Mouse (Mus musculus): Measurements from ENCODE around the gene Tnfaip6. TPM values are rescaled to one million over a fixed set of nuclear protein-coding genes. Genes with fewer than 3 reads are reported as not detected.

Gene Tnfaip6
- polyA plus RNA-seq, 1 experiment, result 2.5 TPM

GRCm38 (mm10) chr2:52052335-52052734, 14.5 kb downstream of the Tnfaip6 start:
- no peak for DNase-seq (ENCODE audit: low spot score)

DNA sequence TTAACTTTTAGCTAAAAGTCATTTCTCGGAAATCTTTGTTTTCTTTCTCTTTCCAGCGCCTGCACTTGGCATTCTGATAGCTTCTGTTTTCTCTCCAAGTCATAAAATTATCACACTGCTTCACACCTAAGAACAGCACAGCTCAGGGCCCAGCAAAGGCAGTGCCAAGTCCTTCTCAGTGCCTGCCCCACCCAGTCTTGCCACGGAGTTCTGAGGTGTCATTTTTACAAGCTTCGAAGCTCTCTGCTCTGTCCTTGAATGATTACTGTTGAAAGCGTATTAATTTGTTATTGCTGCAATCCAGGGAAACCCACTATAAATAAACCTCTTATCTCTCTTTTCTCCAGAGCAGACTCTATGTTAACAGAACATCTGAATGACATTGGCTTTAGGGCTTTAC, 15.7 kb downstream of the Tnfaip6 start:
- no peak for DNase-seq (ENCODE audit: low spot score)

DNA sequence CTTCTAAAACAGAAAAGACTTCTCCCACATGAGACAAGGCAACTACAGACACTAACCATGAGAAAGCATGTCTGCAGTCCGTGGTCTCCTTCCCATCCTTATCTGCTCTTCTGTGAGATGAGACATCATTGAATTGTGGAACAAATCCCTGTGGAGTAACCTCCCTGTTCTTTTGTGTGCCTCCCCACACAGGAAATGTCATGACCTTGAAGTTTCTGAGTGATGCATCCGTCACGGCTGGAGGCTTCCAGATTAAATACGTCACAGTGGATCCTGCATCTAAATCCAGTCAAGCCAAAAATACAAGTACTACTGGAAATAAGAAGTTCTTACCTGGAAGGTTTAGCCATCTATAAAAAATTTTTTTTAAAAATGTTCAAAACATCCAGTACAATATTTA, 17.8 kb downstream of the Tnfaip6 start:
- no peak for DNase-seq (ENCODE audit: low spot score)

GRCm38 (mm10) chr2:52057099-52057498, 19.3 kb downstream of the Tnfaip6 start:
- DNase-seq (ENCODE audit: low spot score), result no peak

DNA sequence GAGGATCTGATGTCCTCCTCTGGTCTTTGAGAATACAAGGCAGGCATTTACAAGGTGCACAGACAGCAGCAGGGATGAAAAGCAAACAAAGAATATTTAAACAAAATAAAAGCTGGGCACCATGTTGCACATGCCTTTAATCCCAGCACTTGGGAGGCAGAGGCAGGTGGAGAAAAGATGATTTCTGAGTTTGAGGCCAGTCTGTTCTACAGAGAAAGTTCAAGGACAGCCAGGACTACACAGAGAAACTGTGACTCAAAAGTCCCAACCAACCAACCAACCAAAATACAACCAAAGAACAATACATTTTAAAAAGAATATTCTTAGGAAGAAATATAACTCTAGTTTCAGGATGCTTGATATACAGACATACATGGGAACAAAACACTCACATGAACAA, 19.9 kb downstream of the Tnfaip6 start:
- DNase-seq (ENCODE audit: low spot score), result no peak

GRCm38 (mm10) chr2:52068641-52069040, 30.8 kb downstream of the Tnfaip6 start:
- DNase-seq (ENCODE audit: low spot score), result no peak

GRCm38 (mm10) chr2:52070816-52071215, 33.0 kb downstream of the Tnfaip6 start:
- DNase-seq (ENCODE audit: low spot score), result no peak

DNA sequence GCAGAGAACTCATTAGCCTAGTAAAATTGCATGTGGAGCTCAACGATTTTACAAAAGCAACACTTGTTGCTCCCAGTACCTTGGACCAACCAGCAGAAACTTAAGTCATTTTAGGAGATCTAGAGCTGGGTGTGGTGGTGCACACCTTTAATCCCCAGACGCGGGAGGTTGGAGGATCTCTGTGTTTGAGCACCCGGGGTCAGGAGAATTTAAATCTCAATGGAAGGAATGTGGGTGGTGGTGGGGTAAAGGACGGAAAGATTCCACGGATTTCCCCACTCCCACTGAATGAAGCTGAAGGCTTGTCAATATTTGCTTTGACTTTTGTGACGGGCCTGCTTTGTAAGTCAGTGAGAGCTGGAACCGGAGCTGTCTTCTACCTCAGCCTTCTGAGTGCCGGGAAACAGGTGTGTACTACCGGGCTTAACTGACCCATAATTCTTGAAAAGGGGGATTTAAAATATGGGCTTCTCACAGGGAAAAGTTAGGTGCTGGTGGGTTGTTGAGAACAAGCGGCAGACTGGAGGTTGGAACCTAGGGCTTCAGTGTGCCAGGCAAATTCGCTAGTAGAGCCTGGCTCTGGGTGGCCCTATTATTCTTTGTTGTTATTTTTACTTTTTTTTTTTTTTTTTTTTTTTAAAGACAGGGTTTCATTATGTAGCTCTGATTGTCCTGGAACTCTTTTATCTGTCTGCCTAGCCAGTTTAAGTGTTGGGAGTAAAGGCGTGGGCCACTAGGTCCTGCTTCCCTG, 33.6 kb downstream of the Tnfaip6 start:
- no peak for DNase-seq (ENCODE audit: low spot score)

GRCm38 (mm10) chr2:52072065-52072490, 34.3 kb downstream of the Tnfaip6 start:
- DNase-seq (ENCODE audit: low spot score), result no peak

DNA sequence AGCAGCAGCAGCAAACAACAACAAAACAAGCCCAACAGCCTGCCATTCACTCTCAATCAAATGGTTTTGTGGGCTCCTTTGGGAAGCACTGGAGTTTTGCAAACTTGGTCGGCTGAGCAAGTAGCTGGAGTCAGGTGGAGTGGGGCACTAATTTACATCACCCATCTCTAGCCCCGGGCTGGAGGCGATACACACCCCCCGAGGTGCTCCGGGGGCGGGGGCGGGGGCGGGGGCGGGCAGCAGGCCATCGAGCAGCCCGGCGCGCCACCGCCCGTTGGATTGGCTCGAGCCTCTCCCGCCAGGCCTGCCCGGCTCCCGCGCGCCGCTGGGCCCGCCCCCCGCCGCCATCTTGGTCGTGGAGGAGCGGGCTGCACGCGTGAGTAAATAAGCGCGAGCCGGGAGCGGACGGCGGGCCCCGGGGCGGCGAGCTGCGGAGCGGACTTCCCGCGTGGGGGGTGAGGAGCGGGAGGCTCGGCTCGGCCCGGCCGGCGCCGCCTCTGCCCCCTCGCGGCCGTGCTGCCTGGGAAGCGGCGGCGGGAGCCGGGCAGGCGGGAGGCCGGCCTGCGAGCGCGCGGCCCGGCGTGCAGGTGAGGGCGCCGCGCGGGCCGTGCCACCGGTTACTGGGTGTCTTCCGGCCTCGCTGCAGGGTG, 34.8 kb downstream of the Tnfaip6 start, which contains the start of gene Rif1:
Rif1 (plus strand) TSS at position 342 of the 650 bp plus-strand sequence.
- peak; percentile 83 for DNase-seq (ENCODE audit: low spot score)

DNA sequence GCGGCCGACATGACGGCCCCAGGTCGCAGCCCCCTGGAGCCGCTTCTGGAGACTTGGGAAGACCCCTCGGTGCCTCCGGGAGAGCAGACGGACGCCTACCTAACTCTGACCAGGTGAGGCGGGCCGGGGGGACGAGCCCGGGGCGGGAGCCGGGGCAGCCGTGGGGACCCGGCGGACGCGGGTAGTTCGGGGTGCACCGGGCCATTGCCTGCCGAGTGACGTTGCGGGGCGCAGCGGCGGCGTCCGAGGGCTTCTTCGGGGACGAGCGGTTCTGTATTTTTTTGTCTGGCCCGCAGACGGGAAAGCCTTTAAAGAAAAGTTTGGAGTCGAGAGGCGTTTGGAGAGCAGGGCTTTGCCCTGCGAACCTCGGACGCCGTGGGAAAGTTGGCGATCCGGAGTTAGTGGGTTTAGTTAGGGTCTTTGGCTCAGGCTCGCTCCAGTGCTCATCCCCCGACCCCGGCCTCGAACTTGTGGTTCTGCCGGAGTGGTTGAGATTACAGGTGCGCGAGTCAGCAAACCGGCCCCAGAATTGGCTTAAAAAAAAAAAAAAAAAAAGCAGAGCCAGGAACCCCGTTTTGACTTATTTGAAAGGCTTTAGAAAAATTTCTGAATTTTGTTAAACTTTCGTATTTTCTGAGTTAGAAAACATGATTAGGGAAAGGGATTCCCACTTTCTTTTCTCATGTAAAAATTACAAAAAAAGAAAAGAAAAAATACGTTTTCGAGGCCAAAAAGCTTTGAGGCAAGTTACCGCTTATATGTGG, 35.5 kb downstream of the Tnfaip6 start:
- DNase-seq (ENCODE audit: low spot score), result no peak

GRCm38 (mm10) chr2:52078666-52079065, 40.9 kb downstream of the Tnfaip6 start:
- no peak for DNase-seq (ENCODE audit: low spot score)

DNA sequence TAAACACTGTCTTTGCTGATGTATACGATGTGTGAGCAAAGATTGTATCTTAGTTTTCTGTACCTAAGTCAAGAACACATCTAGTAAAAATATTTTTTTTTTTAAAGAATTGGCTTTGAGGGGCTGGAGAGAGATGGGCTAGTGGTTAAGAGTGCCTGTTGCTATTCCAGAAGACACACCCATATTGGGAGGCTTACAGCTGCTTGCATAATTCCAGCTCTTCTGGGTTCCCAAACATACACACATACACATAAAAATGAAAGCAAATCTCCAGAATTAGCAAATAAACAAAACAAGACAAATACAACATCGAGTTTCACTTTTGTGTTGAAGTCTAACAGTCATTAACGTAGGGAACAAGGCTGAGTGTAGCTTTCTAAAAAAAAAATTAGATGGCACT, 46.2 kb downstream of the Tnfaip6 start:
- no peak for DNase-seq (ENCODE audit: low spot score)

DNA sequence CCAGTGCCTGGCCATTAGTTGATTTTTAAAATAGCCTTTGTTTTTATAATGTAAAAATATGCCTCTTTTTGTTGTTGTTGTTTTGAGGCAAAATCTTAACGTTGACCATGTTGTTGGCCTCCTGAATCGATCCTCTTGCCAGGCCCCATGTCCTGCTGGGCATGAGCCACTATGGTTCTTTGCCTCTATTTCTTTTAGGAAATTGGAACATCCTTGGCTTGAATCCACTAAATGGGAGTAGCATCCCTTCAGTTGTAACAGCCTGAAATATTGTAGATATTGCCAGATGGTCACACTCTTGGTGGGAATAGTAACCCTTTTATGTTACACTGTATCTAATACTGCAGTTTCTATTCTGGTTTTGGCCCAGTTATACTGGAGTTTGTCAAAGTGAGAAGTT, 46.8 kb downstream of the Tnfaip6 start:
- no peak for DNase-seq (ENCODE audit: low spot score)

Other genes with a start within 250 kb of the Tnfaip6 start
- gene Rbm43, start 102.8 kb upstream of the Tnfaip6 start, polyA plus RNA-seq (2012; rRNA removed), result 16.3 and 17.5 TPM in 2 replicates
- 25.2 and 26.5 TPM in 2 replicates for gene Nmi, start 64.5 kb upstream of the Tnfaip6 start, polyA plus RNA-seq (2012; rRNA removed)
- gene Rif1, start 34.8 kb downstream of the Tnfaip6 start, polyA plus RNA-seq (2012; rRNA removed), result 14.0 and 16.4 TPM in 2 replicates

Data from urinary bladder, adult 2 months (tissue).